Mouse (Mus musculus) spleen, adult 2 months (tissue): Measurements from ENCODE around the gene Foxc2.

Experiments
- CTCF ChIP-seq: fragments of 200-500 bp; IDR thresholded peaks from 2 replicates; pipeline ENCODE4 v1.5.1; 2011; ENCODE audit warnings: mild to moderate bottlenecking, inconsistent platforms; ENCODE audit not compliant: insufficient read depth, insufficient read length, insufficient replicate concordance; ENCODE audit errors: extremely low read depth
- POLR2A ChIP-seq: fragments of 200-500 bp; IDR thresholded peaks from 2 replicates; pipeline ENCODE4 v1.6.1; 2011; ENCODE audit warnings: low read depth, low read length, inconsistent platforms

DNA sequence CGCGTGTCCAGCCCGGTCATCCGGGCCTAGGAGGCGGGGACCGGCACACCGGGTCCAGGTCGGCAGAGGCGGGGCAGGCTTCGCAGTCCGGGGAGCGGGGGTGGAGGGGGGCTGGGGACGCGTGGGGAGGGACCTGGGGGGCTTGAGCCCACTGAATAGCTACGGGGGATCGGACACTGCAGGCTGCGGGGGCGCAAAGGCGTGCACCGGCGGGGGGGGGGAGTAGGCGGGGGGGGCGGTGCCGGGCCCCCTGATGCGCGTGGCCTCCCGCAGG, 32.1 kb upstream of the Foxc2 start:
- TF ChIP-seq POLR2A (no peak), CTCF (no peak)
